Mouse (Mus musculus): ENCODE data around the gene Slc46a1. TPM values are rescaled to one million over a fixed set of nuclear protein-coding genes. Genes with fewer than 3 reads are reported as not detected.

Gene Slc46a1
- 12.7 and 14.6 TPM in 2 replicates for polyA plus RNA-seq (2012; rRNA removed)

GRCm38 (mm10) chr11:78465568-78466180, at the start of gene Slc46a1:
TSS of gene Slc46a1 (plus strand) at chr11:78465697.

GRCm38 (mm10) chr11:78422055-78422819, 43.3 kb upstream of the Slc46a1 start, which contains the start of gene Slc13a2:
TSS of gene Slc13a2 (minus strand) at chr11:78422217.

DNA sequence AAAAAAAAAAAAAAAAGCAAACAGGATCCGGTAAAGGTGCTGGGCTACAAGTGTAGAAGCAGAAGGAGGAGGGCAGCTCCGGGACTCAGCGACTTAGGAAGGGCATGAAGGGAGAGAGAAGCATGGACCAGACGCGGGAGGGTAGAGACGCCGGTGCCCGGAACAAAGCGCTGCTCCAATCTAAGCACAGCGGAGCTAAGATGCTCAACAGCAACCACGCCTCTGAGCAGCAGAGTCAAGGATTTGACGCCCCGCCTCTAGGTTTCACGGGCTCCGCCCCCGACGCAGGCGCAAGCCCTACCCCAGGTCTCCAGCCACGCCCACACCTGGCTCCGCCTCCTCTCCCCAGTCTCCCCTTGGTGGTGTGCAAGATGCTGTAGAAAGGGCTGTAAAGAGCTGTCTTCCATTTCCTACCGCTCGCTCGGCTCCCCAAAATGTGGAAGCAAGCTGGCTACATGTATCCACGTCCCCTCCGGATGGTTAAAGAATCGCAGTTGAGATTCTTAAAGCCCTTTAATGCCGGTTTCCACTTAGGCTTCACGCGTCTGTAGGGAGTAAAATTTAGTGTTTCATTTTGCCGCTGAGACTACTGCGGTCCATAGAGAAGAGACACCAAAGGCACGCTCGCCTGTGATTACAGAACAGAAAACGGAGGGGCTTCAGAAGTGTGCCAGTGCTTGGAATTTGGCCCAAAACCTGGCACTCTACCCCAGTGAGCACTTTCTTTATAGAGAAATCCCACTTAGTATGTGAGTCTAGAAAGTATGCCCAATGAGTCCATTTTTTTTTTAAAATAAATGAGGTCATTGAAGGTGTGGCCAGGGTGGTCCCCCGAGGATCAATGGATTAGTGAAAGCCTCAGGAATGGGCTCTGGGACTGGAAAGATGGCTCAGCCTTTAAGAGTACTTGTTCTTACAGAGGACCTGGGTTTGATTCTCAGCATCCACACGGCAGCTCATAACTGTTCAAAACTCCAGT, 32.3 kb downstream of the Slc46a1 start, which contains the start of gene Sarm1:
TSS of gene Sarm1 (minus strand) at position 211 of the 979 bp plus-strand sequence.

DNA sequence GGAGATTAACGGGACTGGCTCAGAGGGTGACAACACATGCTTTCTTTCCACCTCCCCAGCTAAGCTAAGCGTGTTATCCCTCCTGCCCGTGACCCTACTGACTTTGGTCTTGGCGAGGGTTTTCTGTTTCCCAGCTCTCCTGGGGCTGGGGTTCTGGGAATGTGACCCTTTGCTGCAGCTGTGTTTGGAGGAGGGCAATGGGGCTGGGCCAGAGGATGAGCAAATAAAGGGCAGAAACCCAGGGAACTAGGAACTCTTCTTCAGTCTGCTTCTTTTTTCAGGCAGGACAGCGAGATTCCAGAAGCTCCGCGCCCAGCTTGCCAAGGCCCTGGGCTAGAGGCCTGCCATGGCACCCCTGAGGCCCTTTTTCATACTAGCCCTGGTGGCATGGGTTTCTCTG, 33.5 kb downstream of the Slc46a1 start, which contains the start of gene Vtn:
TSS of gene Vtn (plus strand) at position 88 of the 400 bp plus-strand sequence.

DNA sequence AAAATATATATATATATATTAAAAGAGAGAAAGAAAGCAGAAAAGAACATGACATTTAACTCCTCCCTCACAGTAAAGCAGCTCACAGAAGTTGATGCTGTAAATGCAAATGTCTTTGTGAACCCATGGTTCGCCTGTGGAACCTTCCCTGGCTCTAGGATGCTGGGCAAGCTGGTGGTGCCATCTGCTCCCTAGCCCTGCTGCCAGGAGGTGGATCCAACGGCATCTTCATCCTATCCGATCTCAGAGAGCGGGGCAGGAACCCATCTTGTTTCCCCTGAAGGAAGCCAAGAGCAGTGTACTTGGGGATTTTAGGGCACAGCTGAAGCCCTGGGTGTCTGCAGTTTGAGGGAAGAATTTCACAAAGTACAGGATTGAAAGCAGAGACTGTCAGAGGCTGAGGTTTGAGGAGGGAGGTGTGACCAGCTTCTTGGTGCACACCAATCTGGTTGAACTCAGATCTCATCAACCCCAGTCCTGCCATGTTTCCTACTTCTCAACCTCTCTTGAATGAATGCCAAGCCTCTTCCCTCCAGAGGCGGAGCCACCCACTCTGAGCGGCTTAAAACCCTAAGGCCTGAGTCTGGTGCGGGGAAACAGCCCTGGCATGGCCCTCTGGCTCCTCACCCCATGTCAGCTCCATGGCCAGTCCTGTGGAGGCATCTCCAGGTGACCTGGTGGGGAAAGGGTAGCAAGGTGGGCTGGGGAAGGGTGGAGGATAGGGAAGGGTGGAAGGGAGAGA, 37.6 kb downstream of the Slc46a1 start, which contains the start of gene Sebox:
TSS of gene Sebox (plus strand) at position 539 of the 742 bp plus-strand sequence.

GRCm38 (mm10) chr11:78512025-78512957, 46.8 kb downstream of the Slc46a1 start, which contains the start of the genes Tmem199 and Poldip2:
TSS of gene Tmem199 (minus strand) at chr11:78512172.
TSS of gene Poldip2 (plus strand) at chr11:78512193.

Other genes with a start within 250 kb of the Slc46a1 start
- 52.2 and 53.7 TPM in 2 replicates for gene Sdf2, start 220.0 kb upstream of the Slc46a1 start, polyA plus RNA-seq (2012; rRNA removed)
- 5.3 and 6.8 TPM in 2 replicates for gene Supt6, start 219.7 kb upstream of the Slc46a1 start, polyA plus RNA-seq (2012; rRNA removed)
- 19.5 and 19.6 TPM in 2 replicates for gene 2610507B11Rik, start 203.9 kb upstream of the Slc46a1 start, polyA plus RNA-seq (2012; rRNA removed)
- gene BC030499, start 174.9 kb upstream of the Slc46a1 start, polyA plus RNA-seq (2012; rRNA removed) = 0.15 and 0.20 TPM in 2 replicates
- 18.5 and 21.4 TPM in 2 replicates for gene Spag5, start 164.2 kb upstream of the Slc46a1 start, polyA plus RNA-seq (2012; rRNA removed)
- gene Aldoc, start 142.7 kb upstream of the Slc46a1 start, polyA plus RNA-seq (2012; rRNA removed) = 25.4 and 34.5 TPM in 2 replicates
- gene Pigs, start 137.3 kb upstream of the Slc46a1 start, polyA plus RNA-seq (2012; rRNA removed) = 21.8 and 25.8 TPM in 2 replicates
- gene Unc119, start 122.2 kb upstream of the Slc46a1 start, polyA plus RNA-seq (2012; rRNA removed) = 62.4 and 64.5 TPM in 2 replicates
- gene Foxn1, start 79.1 kb upstream of the Slc46a1 start, polyA plus RNA-seq (2012; rRNA removed) = not detected in 2 replicates
- 0.03 and 0.06 TPM in 2 replicates for gene Slc13a2, start 43.5 kb upstream of the Slc46a1 start, polyA plus RNA-seq (2012; rRNA removed)
- 0.25 and 0.26 TPM in 2 replicates for gene Sarm1, start 32.1 kb downstream of the Slc46a1 start, polyA plus RNA-seq (2012; rRNA removed)
- gene Vtn, start 33.4 kb downstream of the Slc46a1 start, polyA plus RNA-seq (2012; rRNA removed) = 1,540 and 1,650 TPM in 2 replicates
- 0.09 and 0.22 TPM in 2 replicates for gene Sebox, start 37.8 kb downstream of the Slc46a1 start, polyA plus RNA-seq (2012; rRNA removed)
- gene Tmem199, start 46.5 kb downstream of the Slc46a1 start, polyA plus RNA-seq (2012; rRNA removed) = 13.8 and 13.9 TPM in 2 replicates
- 41.8 and 45.1 TPM in 2 replicates for gene Poldip2, start 46.5 kb downstream of the Slc46a1 start, polyA plus RNA-seq (2012; rRNA removed)
- 10.0 and 10.2 TPM in 2 replicates for gene Tnfaip1, start 70.6 kb downstream of the Slc46a1 start, polyA plus RNA-seq (2012; rRNA removed)
- 47.4 and 51.1 TPM in 2 replicates for gene Ift20, start 70.7 kb downstream of the Slc46a1 start, polyA plus RNA-seq (2012; rRNA removed)
- 68.7 and 70.8 TPM in 2 replicates for gene Tmem97, start 85.1 kb downstream of the Slc46a1 start, polyA plus RNA-seq (2012; rRNA removed)
- 4.9 and 5.5 TPM in 2 replicates for gene Nlk, start 231.7 kb downstream of the Slc46a1 start, polyA plus RNA-seq (2012; rRNA removed)